Mouse (Mus musculus): ENCODE measurements at regions not wholly inside any gene's neighbourhood (a gene's known extent, or its start where the extent isn't known, plus 50 kb on each side); places are given as distances from the start of the nearest gene placed in this dataset.
A peak's percentile ranks its signal among the peaks of the same experiment; 100 is the strongest.
"Not testable (repeated sequence)": the region's sequence is repeated elsewhere in the genome, so short reads cannot be mapped to it uniquely, and the experiment has no call there.

- peak; percentile 16 for DNase-seq (ENCODE audit: low read depth, low spot score)
Observed at GRCm38 (mm10) chr9:25655767-25656513, 174.6 kb downstream of the Eepd1 start.

GRCm38 (mm10) chr9:25656534-25656933 lies 175.2 kb downstream of the Eepd1 start:
- no peak for DNase-seq (ENCODE audit: low read depth, low spot score)

- no peak for DNase-seq (ENCODE audit: low read depth, low spot score)
Observed at GRCm38 (mm10) chr9:25683635-25684333, 202.4 kb downstream of the Eepd1 start.

- no peak for DNase-seq (ENCODE audit: low read depth, low spot score)
Observed at GRCm38 (mm10) chr9:25693632-25694031, 212.3 kb downstream of the Eepd1 start.

GRCm38 (mm10) chr9:25695018-25695417 lies 213.7 kb downstream of the Eepd1 start:
- no peak for DNase-seq (ENCODE audit: low read depth, low spot score)

- no peak for DNase-seq (ENCODE audit: low read depth, low spot score)
Observed at GRCm38 (mm10) chr9:25713636-25714035, 232.3 kb downstream of the Eepd1 start.

GRCm38 (mm10) chr9:25744162-25744561 lies 262.8 kb downstream of the Eepd1 start:
- no peak for DNase-seq (ENCODE audit: low read depth, low spot score)

GRCm38 (mm10) chr9:25751138-25751537 lies 269.8 kb downstream of the Eepd1 start:
- DNase-seq (ENCODE audit: low read depth, low spot score): no peak

- no peak for DNase-seq (ENCODE audit: low read depth, low spot score)
Observed at GRCm38 (mm10) chr9:25773899-25774298, 292.6 kb downstream of the Eepd1 start.

- DNase-seq (ENCODE audit: low read depth, low spot score): no peak
Observed at GRCm38 (mm10) chr9:25782631-25783030, 301.3 kb downstream of the Eepd1 start.

GRCm38 (mm10) chr9:25795142-25795910 lies 314.0 kb downstream of the Eepd1 start:
- no peak for DNase-seq (ENCODE audit: low read depth, low spot score)

GRCm38 (mm10) chr9:25809562-25809961 lies 328.2 kb downstream of the Eepd1 start:
- no peak for DNase-seq (ENCODE audit: low read depth, low spot score)

GRCm38 (mm10) chr9:25833295-25833694 lies 351.9 kb downstream of the Eepd1 start:
- no peak for DNase-seq (ENCODE audit: low read depth, low spot score)

GRCm38 (mm10) chr9:25849914-25850313 lies 368.6 kb downstream of the Eepd1 start:
- DNase-seq (ENCODE audit: low read depth, low spot score): not testable (repeated sequence)

GRCm38 (mm10) chr9:25850608-25851007 lies 369.3 kb downstream of the Eepd1 start:
- DNase-seq (ENCODE audit: low read depth, low spot score): not testable (repeated sequence)

- DNase-seq (ENCODE audit: low read depth, low spot score): no peak
Observed at GRCm38 (mm10) chr9:25854545-25854944, 373.2 kb downstream of the Eepd1 start.

GRCm38 (mm10) chr9:25870260-25870659 lies 388.9 kb downstream of the Eepd1 start:
- no peak for DNase-seq (ENCODE audit: low read depth, low spot score)

GRCm38 (mm10) chr9:25896333-25896905 lies 415.1 kb downstream of the Eepd1 start:
- no peak for DNase-seq (ENCODE audit: low read depth, low spot score)
